Mouse (Mus musculus) ES-E14 (cell line): ENCODE measurements around the gene Coa7.

Source experiments
- CHD2 ChIP-seq: IDR thresholded peaks from 2 replicates; pipeline ENCODE4 v1.6.1; 2014; ENCODE audit warnings: mild to moderate bottlenecking, low read depth, low read length, inconsistent platforms
- HCFC1 ChIP-seq: IDR thresholded peaks from 2 replicates; pipeline ENCODE4 v1.6.1; 2012; ENCODE audit warnings: low read length, inconsistent platforms, borderline replicate concordance; ENCODE audit not compliant: insufficient read depth
- MAFK ChIP-seq: IDR thresholded peaks from 2 replicates; pipeline ENCODE4 v1.6.1; 2014; ENCODE audit warnings: mild to moderate bottlenecking, low read depth, low read length, inconsistent platforms; ENCODE audit not compliant: insufficient read depth
- ZC3H11A ChIP-seq: IDR thresholded peaks from 2 replicates; pipeline ENCODE4 v1.6.1; 2012; ENCODE audit warnings: low read depth, mild to moderate bottlenecking, inconsistent platforms, low read length, borderline replicate concordance
- ZNF384 ChIP-seq: IDR thresholded peaks from 2 replicates; pipeline ENCODE4 v1.6.1; 2012; ENCODE audit warnings: low read depth, low read length, inconsistent platforms

GRCm38 (mm10) chr4:108350819-108351218 is 22.9 kb downstream of the Coa7 start:
- TF ChIP-seq HCFC1 (no peak), CHD2 (no peak), ZNF384 (no peak), MAFK (no peak), ZC3H11A (no peak)
